Mouse (Mus musculus): ENCODE measurements at regions not wholly inside any gene's neighbourhood (a gene's known extent, or its start where the extent isn't known, plus 50 kb on each side); places are given as distances from the start of the nearest gene placed in this dataset.

DNA sequence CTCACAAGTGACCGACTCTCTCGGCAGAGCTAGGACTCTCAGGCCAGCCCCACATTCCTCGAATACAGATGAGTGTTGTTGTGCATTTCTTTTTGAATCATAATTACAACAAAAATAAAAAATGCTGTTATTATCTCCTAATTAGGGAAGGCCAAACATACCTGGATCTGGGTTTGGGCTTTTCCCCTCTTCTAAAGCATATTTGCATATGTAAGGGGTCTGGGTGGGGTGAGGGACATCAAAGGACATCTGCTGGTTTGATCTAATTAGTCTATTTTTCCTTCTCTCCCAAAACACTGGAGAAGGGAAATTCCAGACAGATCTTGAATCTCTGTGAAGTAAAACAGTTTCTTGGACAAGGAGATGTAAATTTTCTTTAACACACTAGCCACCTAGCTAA lies 85.3 kb downstream of the Tfap2a start:
- DNase-seq (ENCODE audit: low spot score in 2 of 2) = no peak
- intact Hi-C loops (cut with DNase I) = no loop called here

- DNase-seq (ENCODE audit: low spot score in 2 of 2) = peak; percentile 84 to 90
- intact Hi-C loops (cut with DNase I) = no loop called here
Measured at GRCm38 (mm10) chr13:40651056-40651455, 87.1 kb downstream of the Tfap2a start.

- intact Hi-C loops (cut with DNase I) = no loop called here
- DNase-seq (ENCODE audit: low spot score in 2 of 2) = no peak
Measured at GRCm38 (mm10) chr13:40650036-40650709, 88.0 kb downstream of the Tfap2a start.

- intact Hi-C loops (cut with DNase I) = no loop called here
- DNase-seq (ENCODE audit: low spot score in 2 of 2) = no peak
Measured at GRCm38 (mm10) chr13:40649096-40650035, 88.8 kb downstream of the Tfap2a start.

- intact Hi-C loops (cut with DNase I) = no loop called here
- DNase-seq (ENCODE audit: low spot score in 2 of 2) = no peak
Measured at GRCm38 (mm10) chr13:40646131-40646530, 92.0 kb downstream of the Tfap2a start.

DNA sequence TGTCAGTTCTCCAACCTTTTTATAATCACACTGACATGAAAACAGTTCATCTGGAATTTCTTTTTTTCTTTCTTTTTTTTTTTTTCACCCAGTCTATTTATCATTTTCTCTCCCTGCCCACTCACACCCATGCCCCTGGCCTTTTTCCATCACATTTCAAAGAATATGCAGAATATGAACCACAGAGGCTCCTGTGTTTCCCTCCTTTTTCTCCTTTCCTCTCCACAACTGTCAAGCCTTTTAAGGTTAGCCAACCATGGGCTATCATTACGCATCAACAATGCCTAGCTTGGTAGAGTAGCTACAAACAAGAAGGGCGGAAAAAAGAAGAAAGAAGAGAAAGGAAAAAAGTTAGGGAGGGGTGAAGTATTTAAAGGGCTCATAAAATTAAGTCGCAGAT lies 92.5 kb downstream of the Tfap2a start:
- DNase-seq (ENCODE audit: low spot score in 2 of 2) = no peak
- intact Hi-C loops (cut with DNase I) = no loop called here

GRCm38 (mm10) chr13:40642931-40643330 lies 95.2 kb downstream of the Tfap2a start:
- intact Hi-C loops (cut with DNase I) = no loop called here
- no peak for DNase-seq (ENCODE audit: low spot score in 2 of 2)

DNA sequence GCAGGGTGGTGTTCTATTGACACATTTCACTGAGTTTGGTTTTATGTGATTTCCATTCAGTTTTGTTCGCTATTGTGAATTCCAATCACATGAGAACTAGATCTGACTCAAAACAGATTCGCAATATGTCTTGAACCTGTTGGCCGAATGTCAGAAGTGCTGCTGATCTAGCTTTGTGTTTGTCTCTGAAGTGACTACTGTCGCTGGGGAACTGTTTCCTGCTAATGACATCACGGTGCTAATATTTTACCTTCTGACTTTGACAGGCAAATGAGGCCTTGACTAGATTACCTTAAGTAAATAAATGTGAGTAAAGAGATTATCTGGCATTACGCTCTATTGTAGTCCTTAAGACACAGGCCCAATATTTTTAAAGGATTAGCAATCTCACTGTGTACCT lies 100.9 kb downstream of the Tfap2a start:
- no peak for DNase-seq (ENCODE audit: low spot score in 2 of 2)
- intact Hi-C loops (cut with DNase I) = no loop called here

- no peak for DNase-seq (ENCODE audit: low spot score in 2 of 2)
- intact Hi-C loops (cut with DNase I) = no loop called here
Measured at GRCm38 (mm10) chr13:40617881-40618280, 120.3 kb downstream of the Tfap2a start.

- intact Hi-C loops (cut with DNase I) = no loop called here
- no peak for DNase-seq (ENCODE audit: low spot score in 2 of 2)
Measured at GRCm38 (mm10) chr13:40608526-40608925, 129.7 kb downstream of the Tfap2a start.

DNA sequence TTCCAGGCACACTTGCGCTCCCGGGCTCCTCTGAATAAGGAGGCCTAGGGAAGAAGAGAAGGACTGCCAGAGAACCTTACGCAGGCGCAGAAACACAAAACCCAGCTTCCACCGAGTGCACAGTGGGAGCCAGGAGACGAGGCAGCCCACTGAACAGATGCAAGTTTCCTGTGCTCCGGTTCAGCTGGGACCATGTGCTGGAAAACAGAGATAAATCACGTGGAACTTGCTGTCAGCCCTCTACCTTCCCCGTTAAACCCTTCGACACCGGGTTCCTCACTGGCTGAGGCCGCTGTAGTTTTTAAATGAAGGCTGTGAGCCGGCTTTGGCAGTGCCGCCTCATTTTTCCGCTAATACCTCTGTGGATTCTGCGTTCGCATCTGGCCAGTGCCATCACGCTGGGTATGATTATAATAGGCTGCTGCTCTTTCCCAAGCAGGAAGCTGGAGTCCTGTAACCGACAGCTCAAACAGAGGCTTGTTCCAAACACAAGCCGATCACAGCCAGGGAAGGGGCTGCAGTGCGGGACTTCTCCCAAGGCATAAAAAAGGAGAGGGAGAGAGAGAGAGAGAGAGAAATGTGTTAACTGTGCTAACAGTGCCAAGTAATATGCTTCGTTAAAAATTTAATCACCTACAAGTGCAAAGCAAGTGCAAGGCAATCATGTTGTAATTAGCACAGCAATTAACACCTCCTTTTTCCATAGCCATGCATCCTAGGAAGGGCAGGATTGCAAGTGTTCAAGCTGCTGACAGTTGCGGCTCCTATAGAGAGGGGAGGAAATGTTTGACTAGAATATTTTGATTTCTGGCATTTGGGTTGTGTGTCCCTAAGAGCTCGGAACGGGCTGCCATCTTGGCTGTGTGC lies 131.5 kb downstream of the Tfap2a start:
- peak; percentile 52 to 53 for DNase-seq (ENCODE audit: low spot score in 2 of 2)
- intact Hi-C loops (cut with DNase I) = no loop called here

GRCm38 (mm10) chr13:40605686-40606404 lies 132.3 kb downstream of the Tfap2a start:
- DNase-seq (ENCODE audit: low spot score in 2 of 2) = no peak
- intact Hi-C loops (cut with DNase I) = no loop called here

GRCm38 (mm10) chr13:40574981-40575745 lies 163.0 kb downstream of the Tfap2a start:
- DNase-seq (ENCODE audit: low spot score in 2 of 2) = no peak
- intact Hi-C loops (cut with DNase I) = no loop called here

- intact Hi-C loops (cut with DNase I) = no loop called here
Measured at GRCm38 (mm10) chr13:40569461-40569860, 168.7 kb downstream of the Tfap2a start.

GRCm38 (mm10) chr13:40567821-40568220 lies 170.4 kb downstream of the Tfap2a start:
- no peak for DNase-seq (ENCODE audit: low spot score in 2 of 2)
- intact Hi-C loops (cut with DNase I) = no loop called here

More at GRCm38 (mm10) chr13:40569461-40569860, 168.7 kb downstream of the Tfap2a start:
- DNase-seq (ENCODE audit: low spot score in 2 of 2) = no peak

GRCm38 (mm10) chr13:40564351-40564750 lies 173.8 kb downstream of the Tfap2a start:
- intact Hi-C loops (cut with DNase I) = no loop called here
- no peak for DNase-seq (ENCODE audit: low spot score in 2 of 2)

DNA sequence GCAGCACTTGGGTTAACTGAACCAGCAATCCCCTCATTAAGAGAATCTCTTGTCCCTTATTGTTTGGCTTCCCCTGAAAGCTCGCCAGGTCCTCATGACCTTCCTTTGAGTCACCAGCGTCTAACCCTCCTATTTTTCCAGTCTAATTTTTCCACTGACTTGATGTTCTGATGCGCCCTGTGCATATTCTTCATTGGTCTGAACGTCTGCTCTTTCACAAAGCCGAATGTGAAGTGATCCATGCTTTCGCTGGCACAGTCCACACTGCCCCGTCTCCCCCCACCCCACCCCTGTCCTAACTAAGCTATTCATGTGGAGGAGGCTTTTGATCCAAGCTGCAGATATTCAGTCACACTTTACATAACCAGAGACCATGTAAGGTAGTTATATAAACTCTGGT lies 183.8 kb downstream of the Tfap2a start:
- intact Hi-C loops (cut with DNase I) = no loop called here
- DNase-seq (ENCODE audit: low spot score in 2 of 2) = no peak

GRCm38 (mm10) chr13:40525501-40525900 lies 164.3 kb upstream of the Ofcc1 start:
- intact Hi-C loops (cut with DNase I) = no loop called here
- no peak for DNase-seq (ENCODE audit: low spot score in 2 of 2)

GRCm38 (mm10) chr13:40523115-40523514 lies 161.9 kb upstream of the Ofcc1 start:
- no peak for DNase-seq (ENCODE audit: low spot score in 2 of 2)
- intact Hi-C loops (cut with DNase I) = no loop called here
